Mouse (Mus musculus) kidney, adult 2 months (tissue): Measurements from ENCODE around the gene S100g.

Experiments
- CTCF ChIP-seq: fragments of 200-500 bp; conservative IDR thresholded peaks from 2 replicates; pipeline ENCODE4 v1.5.1; 2011; ENCODE audit warnings: low read depth, mild to moderate bottlenecking, control low read depth, low read length, moderate library complexity, mixed read lengths; ENCODE audit not compliant: insufficient read depth, insufficient read length
- POLR2A ChIP-seq: fragments of 200-500 bp; IDR thresholded peaks from one replicate; pipeline ENCODE4 v1.6.1; 2011; ENCODE audit warnings: low read depth, low read length, control low read depth

DNA sequence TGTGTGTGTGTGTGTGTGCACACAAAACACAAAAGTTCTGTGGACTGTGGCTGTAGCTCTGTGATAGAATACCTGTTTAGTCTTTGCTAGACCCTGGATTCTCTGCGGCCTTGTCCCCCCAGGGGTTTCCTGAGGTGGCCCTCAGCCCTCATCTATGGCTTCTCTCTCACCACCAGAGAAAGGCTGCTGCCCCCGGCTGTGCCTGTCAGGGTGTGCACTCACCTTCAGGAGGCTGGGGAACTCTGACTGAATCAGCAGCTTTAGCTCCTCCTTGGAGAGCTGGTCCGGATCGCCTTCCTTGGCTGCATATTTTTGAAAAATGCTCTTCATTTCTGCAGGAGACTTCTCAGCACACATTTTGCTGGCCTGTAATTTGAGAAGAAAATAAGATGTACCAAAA, 559 bp downstream of the S100g start:
- no peak for TF ChIP-seq CTCF
- TF ChIP-seq POLR2A, result no peak
